Mouse (Mus musculus): ENCODE data around the gene Celf5.

DNA sequence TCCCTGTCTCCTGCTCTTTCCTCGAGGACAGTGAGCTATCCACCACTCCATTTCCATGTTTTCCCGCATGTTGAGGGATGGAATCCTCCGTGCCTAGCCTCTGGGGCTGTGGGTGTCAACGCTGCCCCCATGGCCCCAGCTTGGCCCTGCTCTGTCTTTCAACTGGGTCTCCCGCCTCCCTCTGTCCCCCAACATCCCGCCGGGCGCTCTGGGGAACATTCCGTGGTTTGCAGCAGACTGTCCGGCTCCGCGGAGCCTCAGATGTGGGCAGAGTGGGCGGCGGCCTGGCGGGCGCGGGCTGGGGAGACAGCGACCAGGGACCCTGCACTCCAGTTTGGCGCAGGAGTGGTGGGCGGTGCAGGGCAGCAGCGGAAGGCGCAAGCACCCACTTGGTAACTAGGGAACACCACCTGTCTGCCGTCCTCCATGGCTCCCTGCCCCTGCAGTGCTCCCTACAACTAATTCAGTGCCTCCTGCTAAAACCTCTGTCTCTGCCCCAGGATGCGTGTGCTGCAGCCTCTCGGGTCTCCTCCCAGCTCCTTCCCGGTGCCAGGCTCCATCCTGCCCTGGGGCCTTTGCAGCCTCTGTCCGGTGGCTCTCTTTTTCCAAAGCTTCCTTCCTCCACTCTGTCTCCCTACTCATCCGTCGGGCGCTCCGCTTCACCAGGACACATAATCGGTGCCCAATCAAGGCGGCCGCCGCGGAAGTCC is 30.1 kb downstream of the Celf5 start:
- TF ChIP-seq CTCF (conservative IDR thresholded peaks at IDR 0.05; ENCODE audit: insufficient read depth, insufficient read length, low read depth, low read length): no peak
- TF ChIP-seq POLR2A (IDR thresholded peaks at IDR 0.05; ENCODE audit: low read depth, low read length): no peak
